Mouse (Mus musculus) cerebellum, adult 2 months (tissue): ENCODE measurements around the gene Zfp811.

ENCODE experiments used
- CTCF ChIP-seq: fragments of 200-500 bp; IDR thresholded peaks from 2 replicates; pipeline ENCODE4 v1.5.1; 2011; ENCODE audit warnings: low read depth, mild to moderate bottlenecking, control low read depth, low read length, moderate library complexity, borderline replicate concordance; ENCODE audit not compliant: insufficient read depth
- POLR2A ChIP-seq: fragments of 200-500 bp; IDR thresholded peaks from 2 replicates; pipeline ENCODE4 v1.6.1; 2011; ENCODE audit warnings: low read length, control low read depth, borderline replicate concordance; ENCODE audit not compliant: insufficient read depth

- TF ChIP-seq POLR2A (no peak), CTCF (no peak)
These were observed 52.4 kb downstream of the Zfp811 start for GRCm38 (mm10) chr17:32757331-32757730.
